Mouse (Mus musculus) kidney, adult 2 months (tissue): ENCODE data around the gene Dpyd.

Experiments used
- CTCF ChIP-seq: fragments of 200-500 bp; conservative IDR thresholded peaks from 2 replicates; pipeline ENCODE4 v1.5.1; 2011; ENCODE audit warnings: low read depth, mild to moderate bottlenecking, control low read depth, low read length, moderate library complexity, mixed read lengths; ENCODE audit not compliant: insufficient read depth, insufficient read length
- POLR2A ChIP-seq: fragments of 200-500 bp; IDR thresholded peaks from one replicate; pipeline ENCODE4 v1.6.1; 2011; ENCODE audit warnings: low read depth, low read length, control low read depth

- TF ChIP-seq POLR2A (no peak), CTCF (no peak)
Measured at GRCm38 (mm10) chr3:118537676-118538075, 24.3 kb upstream of the Dpyd start.
